Mouse (Mus musculus): ENCODE data around the gene Tnfrsf9. TPM values are rescaled to one million over a fixed set of nuclear protein-coding genes. Genes with fewer than 3 reads are reported as not detected.

The Tnfrsf9 gene
- polyA plus RNA-seq, 1 experiment from 2014 or later = 0.12 TPM

GRCm38 (mm10) chr4:150875393-150875792, 39.0 kb upstream of the Tnfrsf9 start:
- H3K9me3 ChIP-seq (replicated peaks) = peaks cover 24% of the 10 kb centered on the region
- H3K27ac ChIP-seq = no peak overlapping the region
- H3K4me3 ChIP-seq = no peak overlapping the region
- WGBS (ENCODE audit: insufficient replicate concordance) = 67% methylated on average over 10 of the region's 10 CpGs
- no peak overlapping the region for H3K9ac ChIP-seq
- no peaks in the 10 kb centered on the region for H3K36me3 ChIP-seq
- no peaks in the 10 kb centered on the region for H3K27me3 ChIP-seq (replicated peaks)
- no peak overlapping the region for H3K4me2 ChIP-seq
- ATAC-seq = no peak
- peaks cover 20% of the 10 kb centered on the region for H3K4me1 ChIP-seq

DNA sequence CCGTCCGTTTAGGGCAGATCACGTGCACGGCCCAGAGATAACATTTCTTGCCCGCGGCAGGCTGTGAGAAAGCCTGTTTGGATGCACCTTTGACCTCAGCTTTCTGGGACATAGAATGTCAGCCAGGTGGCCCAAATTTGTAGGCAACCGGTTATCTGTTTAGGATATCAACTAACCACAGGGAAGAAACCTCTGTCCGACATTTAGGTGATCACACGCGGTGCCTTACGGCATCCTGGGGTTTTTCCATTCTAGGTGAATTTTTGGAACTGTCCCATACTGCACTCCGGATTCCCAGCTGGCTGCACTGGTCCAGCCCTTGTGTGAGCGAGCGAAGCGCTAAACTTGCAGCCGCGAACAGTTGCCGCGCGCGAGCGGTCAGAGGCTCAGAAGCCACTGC, 34.7 kb upstream of the Tnfrsf9 start:
- Histone ChIP-seq H3K9ac (no peak overlapping the region), H3K27me3 (replicated peaks) (no peaks in the 10 kb centered on the region), H3K4me1 (peaks cover 5% of the 10 kb centered on the region; the same call in 1 of the 2 replicates), H3K4me3 (no peak overlapping the region), H3K4me2 (no peak overlapping the region), H3K27ac (no peak overlapping the region), H3K9me3 (replicated peaks) (peaks cover 27% of the 10 kb centered on the region), H3K36me3 (no peaks in the 10 kb centered on the region)
- no peak for ATAC-seq
- 87% methylated on average over 22 of the region's 22 CpGs for WGBS (ENCODE audit: insufficient replicate concordance)

GRCm38 (mm10) chr4:150880364-150880763, 34.0 kb upstream of the Tnfrsf9 start:
- no peaks in the 10 kb centered on the region for H3K27me3 ChIP-seq (replicated peaks)
- no peaks in the 10 kb centered on the region for H3K4me1 ChIP-seq
- no peak for ATAC-seq
- WGBS (ENCODE audit: insufficient replicate concordance) = 76% methylated on average over 5 of the region's 5 CpGs
- peaks cover 27% of the 10 kb centered on the region for H3K9me3 ChIP-seq (replicated peaks)
- H3K27ac ChIP-seq = no peak overlapping the region
- H3K4me2 ChIP-seq = no peak overlapping the region
- no peaks in the 10 kb centered on the region for H3K36me3 ChIP-seq
- H3K4me3 ChIP-seq = no peak overlapping the region
- H3K9ac ChIP-seq = no peak overlapping the region

- H3K4me1 ChIP-seq = no peaks in the 10 kb centered on the region
- no peak for ATAC-seq
- H3K4me2 ChIP-seq = no peak overlapping the region
- H3K9me3 ChIP-seq (replicated peaks) = peaks cover 27% of the 10 kb centered on the region
- H3K27ac ChIP-seq = no peak overlapping the region
- H3K4me3 ChIP-seq = no peak overlapping the region
- no peaks in the 10 kb centered on the region for H3K27me3 ChIP-seq (replicated peaks)
- WGBS (ENCODE audit: insufficient replicate concordance) = 50% methylated on average over 5 of the region's 5 CpGs
- H3K36me3 ChIP-seq = no peaks in the 10 kb centered on the region
- H3K9ac ChIP-seq = no peak overlapping the region
Observed at GRCm38 (mm10) chr4:150882632-150883031, 31.7 kb upstream of the Tnfrsf9 start.

GRCm38 (mm10) chr4:150887903-150888302, 26.5 kb upstream of the Tnfrsf9 start:
- no peak for ATAC-seq
- Histone ChIP-seq H3K27ac (no peak overlapping the region), H3K9me3 (replicated peaks) (no peaks in the 10 kb centered on the region), H3K4me1 (peaks cover 19% of the 10 kb centered on the region), H3K9ac (no peak overlapping the region), H3K27me3 (replicated peaks) (no peaks in the 10 kb centered on the region), H3K36me3 (no peaks in the 10 kb centered on the region), H3K4me3 (no peak overlapping the region), H3K4me2 (no peak overlapping the region)
- WGBS (ENCODE audit: insufficient replicate concordance) = 76% methylated on average over 5 of the region's 5 CpGs

- no peaks in the 10 kb centered on the region for H3K36me3 ChIP-seq
- WGBS (ENCODE audit: insufficient replicate concordance) = 68% methylated on average over 4 of the region's 4 CpGs
- H3K4me1 ChIP-seq = peaks cover 19% of the 10 kb centered on the region
- H3K27ac ChIP-seq = no peak overlapping the region
- H3K4me2 ChIP-seq = no peak overlapping the region
- no peak for ATAC-seq
- no peaks in the 10 kb centered on the region for H3K27me3 ChIP-seq (replicated peaks)
- no peak overlapping the region for H3K9ac ChIP-seq
- H3K4me3 ChIP-seq = no peak overlapping the region
- H3K9me3 ChIP-seq (replicated peaks) = no peaks in the 10 kb centered on the region
Observed at GRCm38 (mm10) chr4:150888492-150888891, 25.9 kb upstream of the Tnfrsf9 start.

DNA sequence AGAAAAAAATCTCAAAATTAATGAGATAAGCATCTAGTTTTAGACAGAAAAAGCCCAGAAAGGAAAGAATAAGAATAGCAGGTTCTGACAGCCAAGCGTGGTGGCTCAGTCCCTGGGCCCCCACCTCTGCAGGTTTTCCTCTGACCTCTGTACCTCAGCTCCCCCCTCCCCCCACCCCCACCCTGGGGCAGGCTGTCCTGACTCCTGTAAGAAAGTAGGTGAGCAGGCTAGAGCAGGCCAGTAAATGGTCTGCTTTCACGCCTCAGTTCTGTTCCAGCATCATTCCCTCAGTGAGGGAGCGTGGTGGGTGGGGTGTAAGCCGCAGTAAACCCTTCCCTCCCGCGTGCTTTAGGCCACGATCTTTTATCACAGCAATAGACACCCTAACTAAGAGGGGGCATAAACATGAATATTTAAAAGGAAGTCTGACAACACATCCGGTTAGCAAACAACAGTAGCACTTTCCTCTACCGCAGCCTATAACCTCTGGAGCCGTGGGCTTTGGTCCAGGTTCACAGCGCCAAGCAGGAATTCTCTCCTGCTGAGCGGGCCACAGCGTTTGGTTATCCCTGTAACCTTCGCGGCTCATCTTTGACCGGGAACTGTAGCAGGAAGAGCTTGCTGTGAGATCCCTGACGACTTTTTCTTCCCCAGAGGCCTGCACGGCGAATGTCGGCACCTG, 24.9 kb upstream of the Tnfrsf9 start:
- no peak overlapping the region for H3K9ac ChIP-seq
- WGBS (ENCODE audit: insufficient replicate concordance) = 44% methylated on average over 20 of the region's 20 CpGs
- no peaks in the 10 kb centered on the region for H3K9me3 ChIP-seq (replicated peaks)
- H3K4me1 ChIP-seq = peaks cover 19% of the 10 kb centered on the region
- no peaks in the 10 kb centered on the region for H3K36me3 ChIP-seq
- H3K4me2 ChIP-seq = 0 out of 2 replicates have a peak overlapping the region, but pooled peaks have one; percentile 7
- peak overlapping the region; percentile 64; the same call in 1 of the 2 replicates for H3K27ac ChIP-seq
- ATAC-seq = 0 out of 2 replicates have a peak, but pooled peaks have one; percentile 18
- H3K4me3 ChIP-seq = no peak overlapping the region
- no peaks in the 10 kb centered on the region for H3K27me3 ChIP-seq (replicated peaks)

- Histone ChIP-seq H3K4me2 (0 out of 2 replicates have a peak overlapping the region, but pooled peaks have one; percentile 7), H3K4me3 (no peak overlapping the region), H3K27ac (peak overlapping the region; percentile 64; the same call in 1 of the 2 replicates), H3K9ac (no peak overlapping the region), H3K36me3 (no peaks in the 10 kb centered on the region), H3K4me1 (peaks cover 24% of the 10 kb centered on the region), H3K27me3 (replicated peaks) (no peaks in the 10 kb centered on the region), H3K9me3 (replicated peaks) (no peaks in the 10 kb centered on the region)
- 64% methylated on average over 13 of the region's 13 CpGs for WGBS (ENCODE audit: insufficient replicate concordance)
- ATAC-seq = no peak
Observed at GRCm38 (mm10) chr4:150889955-150890315, 24.4 kb upstream of the Tnfrsf9 start.

DNA sequence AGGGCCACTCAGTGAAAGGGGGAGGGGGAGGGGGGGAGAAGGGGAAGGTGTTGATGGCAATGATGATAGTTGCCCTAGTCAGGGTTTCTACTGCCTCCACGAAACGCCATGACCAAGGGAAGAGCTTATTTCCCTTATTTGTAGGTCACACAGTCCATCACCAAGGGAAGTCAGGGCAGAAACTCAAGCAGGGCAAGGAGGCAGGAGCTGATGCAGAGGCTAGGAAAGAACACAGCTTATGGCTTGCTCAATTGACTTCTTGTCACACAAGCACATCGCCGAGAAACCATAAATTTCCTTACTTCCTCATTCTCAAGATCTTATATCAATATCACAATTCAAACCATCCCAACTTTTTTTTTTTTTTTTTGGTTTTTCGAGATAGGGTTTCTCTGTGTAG, 23.1 kb upstream of the Tnfrsf9 start:
- ATAC-seq = no peak
- peaks cover 34% of the 10 kb centered on the region for H3K4me1 ChIP-seq

DNA sequence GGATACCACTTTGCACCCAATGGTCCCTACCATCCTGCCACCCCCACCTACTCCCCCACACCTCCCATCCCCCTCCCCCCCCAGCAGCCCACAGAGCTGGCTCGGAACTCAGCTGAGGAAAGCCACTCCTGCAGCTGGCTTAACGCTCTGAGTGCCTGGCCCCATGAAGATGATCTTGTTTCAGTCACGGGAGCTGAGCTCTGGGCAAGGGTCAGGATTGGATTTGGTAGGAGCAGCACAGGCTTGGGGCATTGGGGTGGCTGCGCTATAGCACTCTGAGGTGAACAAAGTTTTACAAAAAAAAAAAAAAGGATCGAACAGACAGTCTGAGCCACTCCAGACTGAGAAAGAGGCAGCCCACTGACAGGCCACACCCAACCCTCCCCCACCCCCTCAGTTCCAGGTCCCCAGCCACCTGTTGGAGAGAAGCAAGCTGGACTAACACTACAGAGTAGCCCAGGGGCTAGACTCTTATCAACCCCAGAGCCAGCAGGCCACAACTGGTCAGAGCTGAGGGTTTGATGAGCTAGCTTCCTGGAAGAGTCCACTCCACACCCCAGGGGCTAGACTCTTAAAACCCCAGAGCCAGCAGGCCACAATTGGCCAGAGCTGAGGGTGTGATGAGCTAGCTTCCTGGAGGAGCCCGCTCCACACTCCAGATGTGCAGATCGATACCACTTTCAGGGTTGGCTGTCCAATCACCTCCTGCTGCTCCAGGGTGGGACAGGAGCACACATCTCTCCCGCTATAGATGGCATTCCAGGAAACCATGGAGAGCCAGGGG, 19.5 kb upstream of the Tnfrsf9 start:
- Histone ChIP-seq H3K4me1 (peaks cover 30% of the 10 kb centered on the region), H3K9me3 (replicated peaks) (no peaks in the 10 kb centered on the region), H3K4me2 (no peak overlapping the region), H3K9ac (no peak overlapping the region), H3K36me3 (peaks cover 45% of the 10 kb centered on the region), H3K27ac (no peak overlapping the region), H3K27me3 (replicated peaks) (no peaks in the 10 kb centered on the region), H3K4me3 (no peak overlapping the region)
- WGBS (ENCODE audit: insufficient replicate concordance) = 52% methylated on average over 8 of the region's 8 CpGs
- ATAC-seq = peak; percentile 17; the same call in 1 of the 2 replicates

More for the DNA sequence above, 23.1 kb upstream of the Tnfrsf9 start:
- WGBS (ENCODE audit: insufficient replicate concordance) = 34% methylated on average over 5 of the region's 5 CpGs
- Histone ChIP-seq H3K27ac (no peak overlapping the region), H3K9ac (no peak overlapping the region), H3K9me3 (replicated peaks) (no peaks in the 10 kb centered on the region), H3K36me3 (peaks cover 10% of the 10 kb centered on the region), H3K4me3 (no peak overlapping the region), H3K27me3 (replicated peaks) (no peaks in the 10 kb centered on the region), H3K4me2 (no peak overlapping the region)

DNA sequence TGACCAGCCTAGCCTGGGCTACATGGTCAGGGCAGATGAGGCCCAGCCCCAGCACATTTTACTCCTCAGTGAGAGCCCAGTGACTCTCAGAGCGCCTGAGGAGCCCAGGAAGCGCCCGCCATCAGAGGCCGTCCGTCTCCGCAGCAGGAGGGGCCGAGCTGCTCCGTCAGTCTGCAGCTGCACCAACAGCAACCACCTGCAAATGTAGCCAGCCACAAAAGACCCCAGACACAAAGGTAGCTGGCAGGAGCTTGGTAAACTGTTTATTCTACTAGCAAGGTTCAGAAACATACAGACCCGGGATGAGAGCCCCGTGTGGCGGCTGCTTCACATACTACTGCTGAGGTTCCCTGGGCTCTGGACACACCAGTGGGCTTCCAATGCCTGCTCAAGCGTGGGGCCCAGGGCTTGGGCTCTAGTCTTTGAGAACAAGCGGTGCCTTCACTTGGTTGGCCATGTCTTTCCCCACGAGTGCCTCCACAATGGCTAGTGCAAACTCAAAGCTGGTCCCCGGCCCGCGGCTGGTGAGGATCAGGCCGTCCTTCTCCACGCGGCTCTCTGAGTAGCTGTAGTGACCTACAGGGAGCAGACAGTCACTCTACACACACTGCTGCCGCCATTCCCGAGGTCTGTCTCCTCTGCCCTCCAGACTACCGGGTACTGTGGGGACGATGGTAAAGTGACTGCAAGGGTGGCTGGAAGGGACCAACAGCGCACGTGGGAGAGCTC, 17.3 kb upstream of the Tnfrsf9 start:
- Histone ChIP-seq H3K27ac (no peak overlapping the region), H3K27me3 (replicated peaks) (no peaks in the 10 kb centered on the region), H3K4me3 (no peak overlapping the region), H3K4me2 (no peak overlapping the region), H3K9me3 (replicated peaks) (no peaks in the 10 kb centered on the region), H3K36me3 (peaks cover 65% of the 10 kb centered on the region), H3K4me1 (peaks cover 30% of the 10 kb centered on the region), H3K9ac (no peak overlapping the region)
- ATAC-seq = no peak
- WGBS (ENCODE audit: insufficient replicate concordance) = 87% methylated on average over 26 of the region's 26 CpGs

Data from liver, embryonic 12.5 days (tissue).